Mouse (Mus musculus) monocyte, adult 2 months (primary cell): Measurements from ENCODE around the gene Chst14.

Experiments
- DNase-seq, 2 experiments: peaks; one replicate each; pipeline ENCODE4 v3.0.0; 2022; ENCODE audit warnings: low spot score in 2 of 2, low read depth in 1 of 2

Gene Chst14

GRCm38 (mm10) chr2:118926361-118926997 lies at the start of gene Chst14:
Chst14 (plus strand) TSS chr2:118926496.
- DNase-seq, result peak in 1 of 2 experiments; percentile 35

GRCm38 (mm10) chr2:118881019-118881418 lies 45.3 kb upstream of the Chst14 start:
- no peak for DNase-seq

GRCm38 (mm10) chr2:118881956-118882355 lies 44.3 kb upstream of the Chst14 start:
- no peak for DNase-seq

GRCm38 (mm10) chr2:118882840-118883679 lies 43.2 kb upstream of the Chst14 start:
- peak; percentile 45 to 78 for DNase-seq

GRCm38 (mm10) chr2:118887440-118887839 lies 38.9 kb upstream of the Chst14 start:
- DNase-seq, result no peak

- no peak for DNase-seq
These were observed 38.3 kb upstream of the Chst14 start for GRCm38 (mm10) chr2:118887845-118888548.

- DNase-seq, result no peak
These were observed 35.1 kb upstream of the Chst14 start for GRCm38 (mm10) chr2:118891173-118891572.

GRCm38 (mm10) chr2:118895990-118896913 lies 30.0 kb upstream of the Chst14 start:
- peak in 1 of 2 experiments; percentile 23 for DNase-seq

GRCm38 (mm10) chr2:118896914-118897291 lies 29.4 kb upstream of the Chst14 start:
- no peak for DNase-seq

GRCm38 (mm10) chr2:118897392-118897791 lies 28.9 kb upstream of the Chst14 start:
- DNase-seq, result no peak

- DNase-seq, result no peak
These were observed 28.5 kb upstream of the Chst14 start for GRCm38 (mm10) chr2:118897808-118898207.

GRCm38 (mm10) chr2:118898771-118899170 lies 27.5 kb upstream of the Chst14 start:
- DNase-seq, result no peak

GRCm38 (mm10) chr2:118899306-118899705 lies 27.0 kb upstream of the Chst14 start:
- no peak for DNase-seq

GRCm38 (mm10) chr2:118899981-118900825 lies 26.1 kb upstream of the Chst14 start, which contains the start of gene Bahd1:
Bahd1 (plus strand) TSS chr2:118900377.
- DNase-seq, result no peak

- DNase-seq, result no peak
These were observed 25.5 kb upstream of the Chst14 start for GRCm38 (mm10) chr2:118900826-118901140.

GRCm38 (mm10) chr2:118901175-118902031 lies 24.9 kb upstream of the Chst14 start:
- DNase-seq, result peak; percentile 77 to 84

GRCm38 (mm10) chr2:118902051-118903025 lies 24.0 kb upstream of the Chst14 start:
- DNase-seq, result no peak

GRCm38 (mm10) chr2:118903333-118903741 lies 23.0 kb upstream of the Chst14 start:
- no peak for DNase-seq
